Mouse (Mus musculus) megakaryocyte, embryonic 14.5 days (primary cell): Measurements from ENCODE around the gene Pigc.

ENCODE experiments used
- FLI1 ChIP-seq: IDR thresholded peaks from 2 replicates; pipeline ENCODE4 v1.6.1; 2012; ENCODE audit warnings: low read length, inconsistent platforms, mixed read lengths
- GATA1 ChIP-seq: IDR thresholded peaks from 3 replicates; pipeline ENCODE4 v1.6.1; 2012; ENCODE audit warnings: mixed read lengths, low read length, inconsistent platforms, borderline replicate concordance

GRCm38 (mm10) chr1:161999338-161999737, 30.4 kb downstream of the Pigc start:
- TF ChIP-seq GATA1 (no peak), FLI1 (no peak)
